Mouse (Mus musculus) megakaryocyte, embryonic 14.5 days (primary cell): ENCODE data around the gene Cadm4.

Experiments
- FLI1 ChIP-seq: IDR thresholded peaks from 2 replicates; pipeline ENCODE4 v1.6.1; 2012; ENCODE audit warnings: low read length, inconsistent platforms, mixed read lengths
- GATA1 ChIP-seq: IDR thresholded peaks from 3 replicates; pipeline ENCODE4 v1.6.1; 2012; ENCODE audit warnings: mixed read lengths, low read length, inconsistent platforms, borderline replicate concordance

- TF ChIP-seq GATA1 = no peak
- TF ChIP-seq FLI1 = no peak
Observed at GRCm38 (mm10) chr7:24506476-24506837, 24.6 kb downstream of the Cadm4 start.
